Mouse (Mus musculus): ENCODE data around the gene Acad11.

DNA sequence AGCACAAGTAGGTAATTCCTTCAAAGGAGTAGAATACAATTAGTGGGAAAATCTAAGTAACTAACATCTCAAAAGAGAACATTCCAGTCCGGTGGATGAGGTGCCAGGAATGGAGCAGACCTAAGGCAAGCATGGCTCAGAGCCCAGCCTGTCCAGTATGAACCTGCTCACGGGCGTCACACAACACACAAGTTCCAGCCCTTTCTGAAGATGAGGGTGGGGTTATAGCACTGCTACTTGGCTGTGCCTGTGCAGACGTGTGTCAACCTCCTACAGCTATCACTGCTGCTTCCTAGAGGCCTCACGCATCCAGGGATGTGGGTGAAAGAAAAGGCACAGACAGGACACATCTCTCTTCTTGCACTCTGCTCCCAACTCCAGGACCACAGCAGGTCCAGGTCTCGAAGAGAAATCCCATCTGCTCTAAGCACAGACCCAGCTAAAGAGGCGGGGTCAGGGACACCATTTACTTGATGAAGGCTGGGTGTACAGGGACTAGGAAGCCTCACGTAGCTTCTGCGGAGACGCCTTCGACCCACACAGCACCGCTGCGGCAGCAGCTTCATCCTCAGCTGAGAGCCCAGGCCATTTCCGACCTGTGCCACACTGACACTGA is 92.0 kb downstream of the Acad11 start:
- TF ChIP-seq CTCF (IDR thresholded peaks at IDR 0.05; ENCODE audit: low read depth, low read length), result no peak
- TF ChIP-seq POLR2A (IDR thresholded peaks at IDR 0.05; ENCODE audit: insufficient read depth, low read length), result no peak
- TF ChIP-seq EP300 (IDR thresholded peaks at IDR 0.05; ENCODE audit: insufficient read depth, low read depth, low read length), result no peak

All from ES-Bruce4 (cell line).